Mouse (Mus musculus) kidney, postnatal 0 days (tissue): ENCODE results near the gene Whamm. TPM values are rescaled to one million over a fixed set of nuclear protein-coding genes. Genes with fewer than 3 reads are reported as not detected.

Experiments used
- ATAC-seq: fragments of 200-750 bp; cut with Nextera tagmentation; replicated peaks from 2 replicates; pipeline ENCODE4 v1.8.0; 2017; ENCODE audit warnings: low read depth, moderate number of reproducible peaks, moderate TSS enrichment, moderate library complexity; ENCODE audit not compliant: low FRiP score
- DNase-seq: peaks from one replicate; pipeline ENCODE4 v3.0.0-alpha.2; 2016; ENCODE audit warnings: low spot score
- H3K27ac ChIP-seq: fragments of 300-500 bp; sonication (generic); 2 replicates; pipeline ENCODE4 v1.5.1; 2014; ENCODE audit warnings: mild to moderate bottlenecking
- H3K27me3 ChIP-seq: fragments of 300-500 bp; sonication (generic); 2 replicates; pipeline ENCODE4 v1.6.1; 2014; ENCODE audit warnings: low read length, mixed read lengths; ENCODE audit not compliant: insufficient read depth
- H3K36me3 ChIP-seq: fragments of 300-500 bp; sonication (generic); 2 replicates; pipeline ENCODE4 v1.6.1; 2014; ENCODE audit warnings: low read length, mixed read lengths; ENCODE audit not compliant: insufficient read depth
- H3K4me1 ChIP-seq: fragments of 300-500 bp; sonication (generic); replicated peaks from 2 replicates; pipeline ENCODE4 v1.6.1; 2014; ENCODE audit warnings: antibody characterized with exemption, low read length, mixed read lengths; ENCODE audit not compliant: insufficient read depth
- H3K4me2 ChIP-seq: fragments of 300-500 bp; sonication (generic); 2 replicates; pipeline ENCODE4 v1.6.1; 2014; ENCODE audit warnings: mild to moderate bottlenecking, low read length, moderate library complexity, mixed read lengths
- H3K4me3 ChIP-seq: fragments of 300-500 bp; sonication (generic); replicated peaks from 2 replicates; pipeline ENCODE4 v1.5.1; 2014; ENCODE audit warnings: low read depth, low read length
- H3K9ac ChIP-seq: fragments of 300-500 bp; sonication (generic); 2 replicates; pipeline ENCODE4 v1.6.1; 2014; ENCODE audit warnings: low read depth, low read length
- H3K9me3 ChIP-seq: fragments of 300-500 bp; sonication (generic); replicated peaks from 2 replicates; pipeline ENCODE4 v1.6.1; 2016; ENCODE audit warnings: low read length, inconsistent platforms, mixed read lengths
- CTCF ChIP-seq: IDR thresholded peaks from 2 replicates; pipeline ENCODE4 v1.5.1; 2016; ENCODE audit warnings: antibody characterized with exemption, low read depth, mild to moderate bottlenecking, moderate library complexity
- WGBS: fragments of 180-500 bp; shearing (Covaris S2); extraction: QIAGEN DNeasy Blood & Tissue Kit; methylation state at CpG from one replicate; pipeline ENCODE4 v1.1.7; 2014; 5-methylcytosine and 5-hydroxymethylcytosine counted together
- polyA plus RNA-seq: library from polyadenylated mRNA; unstranded; fragments of >200 nt; fragmentation: Nextera tagmentation; extraction: Ambion mirVana; gene quantifications from 2 replicates; pipeline ENCODE4 v1.2.1, GENCODE M21; 2015

Gene Whamm
- polyA plus RNA-seq, 1 experiment from 2014 or later: 5.7 TPM

DNA sequence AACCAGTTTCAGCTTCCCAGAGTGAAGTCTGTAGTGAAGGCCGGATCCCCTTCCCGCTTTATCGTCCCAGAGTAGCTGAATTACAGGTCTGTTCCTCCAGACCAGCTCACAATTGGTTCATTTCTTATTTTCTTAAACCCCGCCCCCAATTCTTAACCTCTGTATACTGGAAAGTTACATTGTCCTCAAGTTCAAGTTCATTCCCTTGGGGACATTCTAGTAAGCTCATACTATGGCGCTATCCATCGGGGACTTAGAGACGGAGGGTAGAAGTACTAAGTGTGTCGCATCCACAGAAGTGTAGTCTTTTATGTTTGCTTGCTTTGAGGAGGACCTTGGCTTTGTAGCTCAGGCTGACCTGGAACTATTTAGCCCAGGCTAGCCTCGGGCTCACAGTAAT, 2.8 kb downstream of the Whamm start:
- no peak overlapping the region for H3K4me3 ChIP-seq
- H3K9me3 ChIP-seq: no peaks in the 10 kb centered on the region
- H3K4me2 ChIP-seq: no peak overlapping the region
- H3K36me3 ChIP-seq: peaks cover 16% of the 10 kb centered on the region; the same call in 1 of the 2 replicates
- H3K4me1 ChIP-seq: 0 out of 2 replicates have a peak, but pooled peaks cover 5% of the 10 kb centered on the region
- 93% methylated on average over 9 of the region's 9 CpGs for WGBS
- no peak overlapping the region for H3K9ac ChIP-seq
- no peak for ATAC-seq
- no peaks in the 10 kb centered on the region for H3K27me3 ChIP-seq
- no peak for DNase-seq
- no peak overlapping the region for H3K27ac ChIP-seq
- no peak for TF ChIP-seq CTCF

DNA sequence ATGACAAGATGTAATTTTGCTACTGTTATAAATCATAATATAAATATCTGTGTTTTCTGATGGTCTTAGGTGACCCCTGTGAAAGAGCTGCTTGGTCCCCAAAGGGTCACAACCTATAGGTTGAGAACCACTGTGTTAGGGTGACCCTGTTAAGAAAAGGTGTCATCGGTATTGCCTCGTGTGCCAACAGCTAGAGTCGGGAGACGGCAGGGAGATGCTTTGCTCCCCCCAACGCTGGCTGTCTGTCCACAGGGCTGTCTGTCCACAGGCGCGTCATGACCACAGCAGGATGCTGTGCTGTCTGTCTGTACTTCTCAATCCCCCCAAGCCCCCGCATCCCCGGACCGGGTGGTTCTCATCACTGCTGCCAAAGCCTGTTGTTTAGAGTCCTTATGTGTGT, 4.5 kb downstream of the Whamm start:
- Histone ChIP-seq H3K36me3 (peaks cover 16% of the 10 kb centered on the region; the same call in 1 of the 2 replicates), H3K27me3 (no peaks in the 10 kb centered on the region), H3K4me1 (0 out of 2 replicates have a peak, but pooled peaks cover 5% of the 10 kb centered on the region), H3K9ac (no peak overlapping the region), H3K9me3 (no peaks in the 10 kb centered on the region), H3K27ac (no peak overlapping the region), H3K4me3 (no peak overlapping the region), H3K4me2 (no peak overlapping the region)
- TF ChIP-seq CTCF: no peak
- DNase-seq (no peak), ATAC-seq (no peak)
- 93% methylated on average over 10 of the region's 10 CpGs for WGBS

DNA sequence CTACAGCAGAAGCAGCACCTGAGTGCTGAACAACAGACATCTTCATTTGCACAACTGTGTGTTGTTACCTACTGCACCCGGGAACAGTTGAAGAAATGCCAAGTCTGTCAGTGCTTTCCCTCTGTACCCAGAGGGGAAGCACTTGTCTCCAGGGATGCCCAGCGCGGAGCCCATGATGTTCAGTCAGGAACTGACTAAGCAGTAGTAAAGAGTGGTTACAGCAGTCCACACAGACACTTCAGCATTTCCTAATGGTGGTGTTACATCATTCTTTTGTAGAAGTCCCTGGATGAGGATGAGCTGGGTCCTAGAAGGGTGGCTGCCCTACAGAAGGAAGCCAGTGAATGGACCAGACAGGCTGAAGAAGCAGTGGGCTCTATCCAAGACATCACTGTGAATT, 6.8 kb downstream of the Whamm start:
- Histone ChIP-seq H3K9me3 (no peaks in the 10 kb centered on the region), H3K27ac (no peak overlapping the region), H3K4me1 (0 out of 2 replicates have a peak, but pooled peaks cover 2% of the 10 kb centered on the region), H3K9ac (no peak overlapping the region), H3K4me2 (no peak overlapping the region), H3K36me3 (peaks cover 16% of the 10 kb centered on the region; the same call in 1 of the 2 replicates), H3K4me3 (no peak overlapping the region), H3K27me3 (no peaks in the 10 kb centered on the region)
- no peak for TF ChIP-seq CTCF
- no peak for ATAC-seq
- no peak for DNase-seq
- WGBS: 95% methylated on average over 3 of the region's 3 CpGs

DNA sequence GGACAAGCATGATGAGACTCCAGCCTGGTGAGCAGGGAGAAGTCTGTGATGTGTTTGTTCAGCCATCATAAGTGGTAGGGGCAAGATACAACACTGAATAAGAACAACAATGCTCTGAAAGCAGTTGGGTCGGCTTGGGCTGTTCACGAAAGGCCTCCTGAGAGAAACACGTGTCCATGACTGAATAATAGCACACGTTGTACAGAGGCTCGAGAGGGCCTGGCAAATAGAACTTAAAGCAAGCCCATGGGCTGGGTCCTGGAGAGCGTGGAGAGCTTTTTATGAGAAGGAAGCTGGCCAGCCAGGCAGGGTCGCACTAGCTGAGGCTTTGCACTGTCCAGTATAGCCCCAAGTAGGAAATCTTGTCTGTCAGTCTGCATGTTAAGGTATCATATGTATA, 7.3 kb downstream of the Whamm start:
- no peak overlapping the region for H3K4me3 ChIP-seq
- no peaks in the 10 kb centered on the region for H3K9me3 ChIP-seq
- no peaks in the 10 kb centered on the region for H3K27me3 ChIP-seq
- no peak overlapping the region for H3K27ac ChIP-seq
- ATAC-seq (no peak), DNase-seq (no peak)
- TF ChIP-seq CTCF: no peak
- no peak overlapping the region for H3K9ac ChIP-seq
- 91% methylated on average over 7 of the region's 7 CpGs for WGBS
- no peak overlapping the region for H3K4me2 ChIP-seq
- H3K4me1 ChIP-seq: no peaks in the 10 kb centered on the region
- H3K36me3 ChIP-seq: peaks cover 16% of the 10 kb centered on the region; the same call in 1 of the 2 replicates

DNA sequence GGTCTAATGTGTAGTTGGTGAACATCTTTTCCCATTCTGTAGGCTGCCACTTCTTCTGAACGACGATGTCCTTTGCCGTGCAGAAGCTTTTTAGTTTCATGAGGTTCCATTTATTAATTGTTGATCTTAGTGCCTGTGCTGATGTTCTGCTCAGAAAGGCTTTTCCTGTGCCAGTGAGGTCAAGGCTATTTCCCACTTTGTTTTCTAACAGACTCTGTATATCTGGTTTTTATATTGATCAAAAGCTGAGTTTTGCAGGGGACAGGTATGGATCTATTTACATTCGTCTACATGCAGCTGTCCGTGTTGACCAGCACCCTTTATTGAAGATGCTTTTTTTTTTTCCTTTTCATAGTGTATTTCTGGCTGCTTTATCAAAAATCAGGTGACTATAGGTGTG, 8.2 kb downstream of the Whamm start:
- Histone ChIP-seq H3K9me3 (no peaks in the 10 kb centered on the region), H3K4me3 (no peak overlapping the region), H3K27ac (no peak overlapping the region), H3K27me3 (no peaks in the 10 kb centered on the region), H3K36me3 (peaks cover 19% of the 10 kb centered on the region), H3K4me1 (no peaks in the 10 kb centered on the region), H3K4me2 (no peak overlapping the region), H3K9ac (no peak overlapping the region)
- 98% methylated on average over 5 of the region's 5 CpGs for WGBS
- DNase-seq: no peak
- no peak for TF ChIP-seq CTCF
- ATAC-seq: no peak

DNA sequence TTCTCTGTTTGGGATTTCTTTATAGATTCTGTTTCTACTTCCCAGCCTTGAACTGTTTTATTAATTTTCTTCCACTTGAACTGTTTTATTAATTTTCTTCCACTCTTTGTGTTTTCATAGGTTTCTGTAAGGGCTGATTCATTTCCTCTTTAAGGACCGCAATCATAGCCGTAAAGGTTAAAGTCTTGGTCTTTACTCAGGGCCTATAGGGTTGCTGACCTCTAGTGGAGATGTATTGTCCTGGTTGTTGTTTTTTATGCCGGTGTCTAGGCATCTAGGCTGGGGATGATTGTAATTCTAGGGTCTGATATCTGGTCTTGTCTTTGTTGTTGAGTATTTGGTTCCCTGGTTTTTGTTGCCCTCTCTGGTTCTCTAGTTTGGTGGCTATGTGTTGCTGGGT, 12.4 kb downstream of the Whamm start:
- peak; percentile 36; the same call in 1 of the 2 replicates for TF ChIP-seq CTCF
- Histone ChIP-seq H3K9ac (no peak overlapping the region), H3K27ac (no peak overlapping the region), H3K4me2 (no peak overlapping the region), H3K36me3 (peaks cover 29% of the 10 kb centered on the region), H3K9me3 (no peaks in the 10 kb centered on the region), H3K27me3 (no peaks in the 10 kb centered on the region), H3K4me3 (no peak overlapping the region), H3K4me1 (no peaks in the 10 kb centered on the region)
- DNase-seq: peak; percentile 6
- ATAC-seq: no peak
- WGBS: 66% methylated on average over 3 of the region's 3 CpGs

DNA sequence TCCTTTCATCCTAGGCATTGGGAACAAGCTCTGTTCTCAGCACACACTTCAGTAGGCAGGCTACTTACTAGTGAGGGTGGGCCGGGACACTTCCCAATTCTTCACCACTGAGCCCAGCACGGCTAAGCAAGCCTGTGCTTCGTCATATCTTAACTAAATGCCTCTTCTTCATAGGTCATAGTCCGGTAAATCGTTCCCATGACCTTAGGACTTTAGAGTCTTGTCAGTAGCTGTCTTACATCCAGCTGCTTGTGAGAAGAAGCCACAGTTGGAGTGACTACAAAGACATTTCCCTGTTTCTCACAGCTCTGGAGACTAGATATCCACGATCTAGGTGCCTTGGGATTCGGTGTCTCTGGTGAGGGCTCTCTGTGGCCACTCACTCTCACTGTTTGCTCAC, 14.3 kb downstream of the Whamm start:
- no peak for TF ChIP-seq CTCF
- DNase-seq (no peak), ATAC-seq (no peak)
- peaks cover 27% of the 10 kb centered on the region for H3K36me3 ChIP-seq
- no peak overlapping the region for H3K4me3 ChIP-seq
- H3K4me2 ChIP-seq: no peak overlapping the region
- H3K9me3 ChIP-seq: no peaks in the 10 kb centered on the region
- H3K27me3 ChIP-seq: no peaks in the 10 kb centered on the region
- 89% methylated on average over 7 of the region's 7 CpGs for WGBS
- no peaks in the 10 kb centered on the region for H3K4me1 ChIP-seq
- H3K9ac ChIP-seq: no peak overlapping the region
- H3K27ac ChIP-seq: no peak overlapping the region
